Mouse (Mus musculus) neural tube, embryonic 11.5 days (tissue): Measurements from ENCODE around the gene Gm44596. TPM values are rescaled to one million over a fixed set of nuclear protein-coding genes. Genes with fewer than 3 reads are reported as not detected.

Source experiments
- ATAC-seq: fragments of 200-750 bp; cut with Nextera tagmentation; 2 replicates; pipeline ENCODE4 v1.8.0; 2017; ENCODE audit warnings: moderate number of reproducible peaks, mild to moderate bottlenecking, moderate TSS enrichment, moderate library complexity; ENCODE audit not compliant: insufficient read depth, low FRiP score, low TSS enrichment
- DNase-seq: peaks from one replicate; pipeline ENCODE4 v3.0.0-alpha.2; 2015; ENCODE audit warnings: low spot score
- H3K27ac ChIP-seq: fragments of 300-500 bp; sonication (generic); 2 replicates; pipeline ENCODE4 v1.5.1; 2014; ENCODE audit warnings: low read depth, mild to moderate bottlenecking, low read length
- H3K27me3 ChIP-seq: fragments of 300-500 bp; sonication (generic); 2 replicates; pipeline ENCODE4 v1.6.1; 2014; ENCODE audit warnings: mild to moderate bottlenecking, low read length, mixed read lengths; ENCODE audit not compliant: control insufficient read depth, insufficient read depth
- H3K36me3 ChIP-seq: fragments of 300-500 bp; sonication (generic); 2 replicates; pipeline ENCODE4 v1.6.1; 2014; ENCODE audit warnings: mild to moderate bottlenecking, low read length, moderate library complexity, mixed read lengths; ENCODE audit not compliant: control insufficient read depth, insufficient read depth
- H3K4me1 ChIP-seq: fragments of 300-500 bp; sonication (generic); 2 replicates; pipeline ENCODE4 v1.6.1; 2014; ENCODE audit warnings: low read length, mixed read lengths; ENCODE audit not compliant: control insufficient read depth, insufficient read depth
- H3K4me2 ChIP-seq: fragments of 300-500 bp; sonication (generic); 2 replicates; pipeline ENCODE4 v1.6.1; 2014; ENCODE audit warnings: low read depth, mild to moderate bottlenecking, moderate library complexity
- H3K4me3 ChIP-seq: fragments of 300-500 bp; sonication (generic); 2 replicates; pipeline ENCODE4 v1.5.1; 2014; ENCODE audit warnings: low read depth, low read length
- H3K9ac ChIP-seq: fragments of 300-500 bp; sonication (generic); 2 replicates; pipeline ENCODE4 v1.6.1; 2014; ENCODE audit warnings: mild to moderate bottlenecking, low read length
- H3K9me3 ChIP-seq: fragments of 300-500 bp; sonication (generic); 2 replicates; pipeline ENCODE4 v1.6.1; 2016; ENCODE audit warnings: low read length; ENCODE audit not compliant: control insufficient read depth
- WGBS: fragments of 180-500 bp; shearing (Covaris S2); extraction: QIAGEN DNeasy Blood & Tissue Kit; methylation state at CpG from one replicate; pipeline ENCODE4 v1.1.7; 2014; 5-methylcytosine and 5-hydroxymethylcytosine counted together
- polyA plus RNA-seq: library from polyadenylated mRNA; unstranded; fragments of >200 nt; fragmentation: Nextera tagmentation; extraction: Ambion mirVana; gene quantifications from 2 replicates; pipeline ENCODE4 v1.2.1, GENCODE M21; 2014

Gene Gm44596
- polyA plus RNA-seq = not detected in 2 replicates

DNA sequence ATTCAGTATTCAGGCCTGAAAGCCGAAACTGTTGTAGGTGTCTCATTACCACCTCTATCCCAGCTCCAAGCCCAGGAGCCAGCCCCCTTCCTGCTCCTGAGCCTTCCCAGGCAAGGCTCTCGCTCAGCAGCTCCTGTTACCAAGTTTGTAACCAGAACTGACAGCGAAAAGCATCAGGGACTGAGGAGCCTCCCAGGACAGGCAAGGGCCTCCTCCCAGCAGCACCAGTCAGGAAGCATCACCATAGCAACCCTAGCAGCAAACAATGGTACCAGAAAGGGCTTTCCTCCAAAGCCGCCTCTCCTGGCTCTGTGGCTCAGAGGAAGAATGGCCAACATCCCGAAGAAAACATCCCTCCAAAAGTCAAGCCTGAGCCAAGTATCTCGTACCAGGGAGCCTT, at the start of gene Gm44596, which contains the start of gene Tex52:
Gene Gm44596 (plus strand): TSS at position 312 of the 400 bp plus-strand sequence.
Gene Tex52 (plus strand): TSS at position 265 of the 400 bp plus-strand sequence.
- Histone ChIP-seq H3K36me3 (peaks cover 26% of the 10 kb centered on the region), H3K9ac (no peak within 1 kb of the TSS)

DNA sequence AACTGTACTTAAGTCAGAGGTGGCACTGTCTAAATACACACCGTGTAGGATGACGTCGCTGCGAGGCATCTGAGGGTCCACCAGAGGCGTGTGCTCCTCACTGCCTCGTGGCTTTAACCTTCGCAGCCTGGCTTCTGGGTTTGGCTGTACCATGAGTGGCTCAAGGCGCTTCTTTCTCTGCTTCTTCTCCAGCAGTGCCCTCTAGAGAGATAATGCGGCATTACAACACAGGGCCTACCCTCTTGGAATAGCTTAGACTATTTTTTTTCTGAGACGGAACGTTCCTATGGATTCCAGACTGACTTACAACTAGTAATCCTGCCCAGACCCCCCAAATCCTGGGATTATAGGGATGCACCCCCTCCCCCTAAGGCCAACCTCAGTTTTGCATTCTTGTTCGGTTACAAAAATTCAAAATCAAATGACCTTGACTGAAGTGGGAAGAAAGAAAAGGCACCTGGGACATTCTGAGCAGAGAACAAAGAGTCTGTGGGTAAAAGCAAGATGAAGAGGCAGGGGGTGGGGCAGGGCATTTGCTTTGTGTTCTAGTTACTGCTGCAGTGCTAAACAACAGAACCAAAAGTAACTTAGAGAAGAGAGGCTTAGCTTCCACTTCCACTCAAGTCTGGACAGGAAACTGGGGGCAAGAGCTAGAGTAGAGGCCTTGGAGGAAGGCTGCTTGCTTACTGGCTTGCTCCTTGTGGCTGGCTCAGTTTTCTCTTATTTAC, 40.7 kb upstream of the Gm44596 start:
- Histone ChIP-seq H3K9me3 (no peaks in the 10 kb centered on the region), H3K36me3 (peaks cover 5% of the 10 kb centered on the region; the same call in 1 of the 2 replicates), H3K27me3 (no peaks in the 10 kb centered on the region), H3K4me2 (no peak overlapping the region), H3K4me1 (no peaks in the 10 kb centered on the region), H3K27ac (no peak overlapping the region), H3K9ac (no peak overlapping the region), H3K4me3 (no peak overlapping the region)
- WGBS = 29% methylated on average over 12 of the region's 12 CpGs
- ATAC-seq (peak; percentile 86), DNase-seq (peak; percentile 82)

More for the DNA sequence above, at the start of gene Gm44596, which contains the start of gene Tex52:
- H3K4me3 ChIP-seq = no peak within 1 kb of the TSS
- ATAC-seq (0 out of 2 replicates have a peak, but pooled peaks have one; percentile 61), DNase-seq (peak; percentile 25)
- 49% methylated on average over 6 of the region's 6 CpGs for WGBS
- no peaks in the 10 kb centered on the region for H3K27me3 ChIP-seq
- H3K9me3 ChIP-seq = no peaks in the 10 kb centered on the region
- no peak within 1 kb of the TSS for H3K27ac ChIP-seq
- no peaks in the 10 kb centered on the region for H3K4me1 ChIP-seq
- no peak within 1 kb of the TSS for H3K4me2 ChIP-seq

DNA sequence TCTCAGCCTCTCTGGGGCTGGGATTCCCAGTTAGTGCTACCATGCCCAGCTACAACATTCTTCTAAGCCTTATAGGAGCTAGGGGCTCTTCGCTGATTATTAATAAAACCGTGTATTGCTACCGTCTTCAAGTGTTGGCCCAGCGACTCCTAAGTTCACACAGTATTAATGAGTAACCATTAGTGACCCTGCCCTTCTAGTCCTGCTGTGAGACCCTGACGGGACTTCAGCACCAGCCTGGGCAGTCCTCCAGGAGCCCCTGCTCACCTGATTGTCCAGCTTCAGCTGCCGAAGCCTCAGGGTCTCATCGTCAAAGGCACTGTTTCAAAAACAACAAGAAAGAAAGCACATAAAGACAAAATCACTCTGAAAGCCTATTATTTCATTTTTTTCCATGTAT, 37.8 kb upstream of the Gm44596 start:
- H3K27ac ChIP-seq = no peak overlapping the region
- no peak overlapping the region for H3K4me2 ChIP-seq
- no peaks in the 10 kb centered on the region for H3K27me3 ChIP-seq
- no peak for ATAC-seq
- H3K9ac ChIP-seq = no peak overlapping the region
- no peaks in the 10 kb centered on the region for H3K36me3 ChIP-seq
- H3K9me3 ChIP-seq = no peaks in the 10 kb centered on the region
- 83% methylated on average over 7 of the region's 7 CpGs for WGBS
- no peak for DNase-seq
- H3K4me3 ChIP-seq = no peak overlapping the region
- no peaks in the 10 kb centered on the region for H3K4me1 ChIP-seq

DNA sequence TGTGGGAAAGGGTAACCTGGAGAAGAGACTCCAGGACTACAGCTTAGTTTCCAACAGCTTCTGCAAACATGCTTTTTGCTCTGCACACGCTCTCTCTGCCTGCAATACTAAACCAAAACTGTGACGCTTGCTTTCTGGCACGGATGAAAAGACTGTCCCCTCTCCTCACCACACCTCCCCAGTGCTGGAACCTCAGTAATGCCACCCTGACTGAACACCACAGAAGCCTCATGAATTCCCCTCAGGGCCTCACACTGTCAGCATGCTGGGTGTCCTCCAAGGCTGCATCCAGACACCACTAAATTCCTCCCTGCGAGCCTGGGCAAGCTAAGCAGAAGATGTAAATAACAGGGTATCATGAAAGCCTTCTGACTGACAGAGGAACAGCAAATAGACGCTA, 36.4 kb upstream of the Gm44596 start:
- Histone ChIP-seq H3K4me1 (no peaks in the 10 kb centered on the region), H3K36me3 (no peaks in the 10 kb centered on the region), H3K27me3 (no peaks in the 10 kb centered on the region), H3K9me3 (no peaks in the 10 kb centered on the region), H3K4me2 (no peak overlapping the region), H3K27ac (no peak overlapping the region), H3K9ac (no peak overlapping the region), H3K4me3 (no peak overlapping the region)
- WGBS = 46% methylated on average over 5 of the region's 5 CpGs
- no peak for ATAC-seq
- DNase-seq = no peak

DNA sequence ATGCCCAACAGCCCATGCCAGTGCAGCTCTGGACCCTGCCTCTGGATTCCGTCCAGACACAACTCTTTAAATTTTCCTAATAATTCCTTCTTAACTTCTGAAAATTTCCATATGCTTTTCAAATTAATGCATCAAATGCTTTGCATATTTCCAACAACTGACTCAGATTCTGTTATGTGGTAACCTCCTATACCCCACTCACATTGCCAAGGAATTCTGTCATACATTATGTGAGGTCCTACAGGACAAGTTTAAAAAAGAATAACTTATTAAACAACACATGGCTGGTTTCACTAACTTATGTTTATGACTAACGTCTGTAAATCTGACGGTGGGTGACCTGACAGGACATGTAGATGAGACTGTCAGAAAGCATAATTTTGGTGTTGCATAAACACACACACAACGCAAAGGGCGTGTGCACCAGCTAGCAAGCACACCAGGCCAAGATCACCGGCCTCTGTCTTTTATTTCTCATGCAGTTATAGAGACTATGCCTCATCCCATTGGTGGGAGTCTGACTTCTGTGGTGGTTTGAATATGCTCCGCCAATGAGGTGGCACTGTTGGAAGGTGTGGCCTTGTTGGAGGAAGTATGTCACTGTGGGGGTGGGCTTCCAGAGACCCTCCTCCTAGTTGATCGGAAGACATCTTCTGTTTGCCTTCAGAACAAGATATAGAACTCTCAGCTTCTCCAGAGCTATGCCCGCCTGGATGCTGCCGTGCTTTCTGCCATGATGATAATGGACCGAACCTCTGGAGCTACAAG, 33.2 kb upstream of the Gm44596 start:
- WGBS = 94% methylated on average over 11 of the region's 11 CpGs
- Histone ChIP-seq H3K4me1 (no peaks in the 10 kb centered on the region), H3K27ac (no peak overlapping the region), H3K4me3 (no peak overlapping the region), H3K4me2 (no peak overlapping the region), H3K9ac (no peak overlapping the region), H3K9me3 (no peaks in the 10 kb centered on the region), H3K36me3 (no peaks in the 10 kb centered on the region), H3K27me3 (no peaks in the 10 kb centered on the region)
- no peak for DNase-seq
- no peak for ATAC-seq

DNA sequence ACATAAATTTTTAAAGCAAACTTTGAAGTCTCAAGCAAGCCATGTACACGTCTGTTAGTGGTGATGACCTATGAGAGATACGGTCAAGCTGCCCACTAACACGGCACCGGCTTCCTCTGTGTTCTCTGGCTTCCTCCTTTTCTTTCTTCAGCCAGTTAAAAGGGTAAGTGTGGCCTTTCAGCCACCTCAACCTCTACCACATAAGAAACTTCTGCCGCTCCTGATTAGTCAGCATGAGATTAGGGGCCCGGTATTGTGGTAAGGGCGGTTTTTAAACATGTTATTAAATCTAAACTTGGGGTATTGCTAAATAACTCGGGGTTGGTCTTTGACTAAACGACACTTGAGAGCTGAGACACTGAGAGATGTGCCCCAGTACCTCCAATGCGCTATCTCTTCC, 29.7 kb upstream of the Gm44596 start:
- ATAC-seq (no peak), DNase-seq (no peak)
- H3K9me3 ChIP-seq = no peaks in the 10 kb centered on the region
- no peak overlapping the region for H3K4me3 ChIP-seq
- no peaks in the 10 kb centered on the region for H3K4me1 ChIP-seq
- H3K36me3 ChIP-seq = no peaks in the 10 kb centered on the region
- WGBS = 94% methylated on average over 10 of the region's 10 CpGs
- H3K9ac ChIP-seq = no peak overlapping the region
- H3K27me3 ChIP-seq = no peaks in the 10 kb centered on the region
- no peak overlapping the region for H3K4me2 ChIP-seq
- no peak overlapping the region for H3K27ac ChIP-seq

DNA sequence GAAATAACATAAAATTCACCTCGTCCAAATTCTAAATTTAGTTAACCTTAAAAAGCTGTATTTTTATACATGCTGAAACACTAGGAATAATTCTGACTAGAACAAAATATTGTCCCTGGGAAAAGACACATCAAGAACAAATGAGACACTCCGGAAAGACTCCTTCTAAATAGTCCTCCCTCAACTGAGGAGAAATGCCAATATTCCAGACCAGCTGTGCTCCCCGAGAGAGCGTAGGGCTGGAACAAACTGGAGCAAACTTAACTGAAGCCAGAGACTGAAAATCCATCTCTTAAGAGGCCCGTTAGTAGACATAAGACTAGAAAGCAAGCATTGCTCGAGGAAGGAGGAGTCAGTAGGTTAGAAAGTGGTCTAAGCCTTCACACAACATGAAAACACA, 28.5 kb upstream of the Gm44596 start:
- Histone ChIP-seq H3K36me3 (no peaks in the 10 kb centered on the region), H3K4me2 (no peak overlapping the region), H3K27ac (no peak overlapping the region), H3K4me1 (no peaks in the 10 kb centered on the region), H3K27me3 (no peaks in the 10 kb centered on the region), H3K9ac (no peak overlapping the region), H3K9me3 (no peaks in the 10 kb centered on the region), H3K4me3 (no peak overlapping the region)
- ATAC-seq (no peak), DNase-seq (no peak)
- 90% methylated on average over 6 of the region's 6 CpGs for WGBS

DNA sequence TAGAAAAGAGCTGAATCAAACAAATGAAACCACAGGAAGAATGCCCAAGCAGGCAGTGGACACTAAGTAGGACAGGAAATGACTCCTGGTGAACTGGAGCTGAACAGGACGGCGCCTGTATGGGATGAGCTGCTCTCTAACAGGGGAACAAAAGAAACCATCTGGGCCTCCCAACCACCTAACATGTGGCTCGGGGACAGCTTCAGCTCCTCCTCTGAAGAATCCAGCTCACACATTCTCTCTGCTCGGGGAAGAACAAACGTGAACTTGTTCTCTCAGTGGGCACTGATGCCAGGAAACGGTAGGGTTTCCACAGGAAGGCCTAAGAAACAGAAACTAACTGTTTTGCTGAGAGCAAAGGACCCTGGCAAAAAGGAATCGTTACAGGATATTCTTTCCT, 25.6 kb upstream of the Gm44596 start:
- no peak for ATAC-seq
- no peak for DNase-seq
- WGBS = 46% methylated on average over 7 of the region's 7 CpGs
- Histone ChIP-seq H3K4me3 (no peak overlapping the region), H3K27me3 (no peaks in the 10 kb centered on the region), H3K36me3 (no peaks in the 10 kb centered on the region), H3K9ac (no peak overlapping the region), H3K4me1 (peaks cover 2% of the 10 kb centered on the region; the same call in 1 of the 2 replicates), H3K27ac (no peak overlapping the region), H3K9me3 (no peaks in the 10 kb centered on the region), H3K4me2 (no peak overlapping the region)
